ENCODE assay signal across 9 mouse cellular contexts in genomic region chr1:127338833-127339487, GRCm38 (mm10).
DNase-seq lines count a peak whose midpoint lies in the region; ATAC-seq lines count a peak whose summit lies in the region.
"Had no signal": no experiment of that assay in that cellular context is flagged by ENCODE, and none has a peak within 500 bp of the region (broad histone marks: within the 10 kb centered on the region; RNA-seq: fewer than 3 reads in every experiment).

No protein-coding gene starts in this region.

- H3K27ac ChIP-seq in hindbrain, embryonic 16.5 days (ENCODE audit: low read depth, low read length) = no peak overlapping the region
- H3K27ac ChIP-seq: liver, embryonic 14.5 days had no signal

- no peaks in the 10 kb centered on the region for H3K36me3 ChIP-seq in hindbrain, embryonic 16.5 days (ENCODE audit: control insufficient read depth, insufficient read depth, low read length)

- no peaks in the 10 kb centered on the region for H3K9me3 ChIP-seq in hindbrain, embryonic 16.5 days (ENCODE audit: control insufficient read depth, low read length)

- peaks cover 12% of the 10 kb centered on the region for H3K4me1 ChIP-seq in hindbrain, embryonic 16.5 days (ENCODE audit: control insufficient read depth, insufficient read depth, low read depth, low read length)

- WGBS in hindbrain, embryonic 16.5 days = 36% methylated on average over 9 of the region's 9 CpGs

- ATAC-seq in frontal cortex, adult (ENCODE audit: low TSS enrichment) = 0 out of 2 replicates have a peak, but pooled peaks have one; percentile 21
- ATAC-seq in hindbrain, embryonic 16.5 days = peak; percentile 79
- no peak for ATAC-seq in CD4-positive, CD25-positive, alpha-beta regulatory T cell, adult 4 months
- no peak for ATAC-seq in monocyte, adult 5-6 weeks (replicated peaks; ENCODE audit: insufficient number of reproducible peaks, low FRiP score, low TSS enrichment, poor library complexity, severe bottlenecking)

- H3K4me2 ChIP-seq in hindbrain, embryonic 16.5 days (ENCODE audit: low read length) = no peak overlapping the region

- H3K9ac ChIP-seq in hindbrain, embryonic 16.5 days (ENCODE audit: low read depth, low read length) = no peak overlapping the region
- H3K9ac ChIP-seq: liver, embryonic 14.5 days had no signal

- DNase-seq in frontal cortex, postnatal 10 days (ENCODE audit: low spot score in 2 of 2) = no peak
- DNase-seq in adipocyte (ENCODE audit: low spot score) = peak; percentile 79
- DNase-seq in fat pad, adult 2 months (ENCODE audit: extremely low read depth, low read depth, low spot score) = peak; percentile 87
- no peak for DNase-seq in layer of hippocampus, adult 9-11 months

- no peaks in the 10 kb centered on the region for H3K27me3 ChIP-seq in hindbrain, embryonic 16.5 days (replicated peaks; ENCODE audit: control insufficient read depth, insufficient read depth, low read length)

- H3K4me3 ChIP-seq in hindbrain, embryonic 16.5 days (ENCODE audit: low read length) = no peak overlapping the region

Comparison
In these comparisons a context has a peak if more than half of its experiments do, and no peak if none do; other contexts are left out.
1. ATAC-seq: peak in frontal cortex, adult (single experiment) and hindbrain, embryonic 16.5 days (single experiment); none in CD4-positive, CD25-positive, alpha-beta regulatory T cell, adult 4 months (single experiment) and monocyte, adult 5-6 weeks (single experiment).
2. DNase-seq: peak in adipocyte (single experiment) and fat pad, adult 2 months (single experiment); none in frontal cortex, postnatal 10 days (0 of 2) and layer of hippocampus, adult 9-11 months (single experiment).